Mouse (Mus musculus): ENCODE measurements around the gene Dmgdh. TPM values are rescaled to one million over a fixed set of nuclear protein-coding genes. Genes with fewer than 3 reads are reported as not detected.
A peak's percentile ranks its signal among the peaks of the same experiment; 100 is the strongest.

Gene Dmgdh
- polyA plus RNA-seq, 1 experiment from 2014 or later: 0.07 TPM

DNA sequence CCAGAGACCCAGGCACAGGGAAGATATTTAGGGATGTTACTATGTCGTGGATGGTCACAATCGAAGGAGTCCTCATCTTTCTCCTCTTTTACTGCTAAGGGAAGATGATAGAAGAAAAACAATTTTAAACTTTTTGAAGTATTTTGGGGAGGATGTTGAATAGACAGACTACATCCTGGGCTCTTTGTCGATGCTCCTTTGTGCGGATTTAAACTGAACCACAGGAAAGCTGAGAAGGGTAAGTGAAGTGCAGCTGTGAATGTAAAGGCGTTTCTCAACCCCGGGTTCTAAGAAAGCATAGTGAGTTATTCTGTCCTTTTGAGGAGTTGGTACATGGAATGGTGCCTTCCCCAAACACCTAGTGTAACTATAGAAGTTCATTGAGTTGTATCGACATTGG, 82.4 kb downstream of the Dmgdh start:
- DNase-seq (ENCODE audit: low spot score) (no peak), ATAC-seq (ENCODE audit: low read depth) (no peak)
- Histone ChIP-seq H3K27ac (replicated peaks; ENCODE audit: low read depth, low read length) (no peak overlapping the region), H3K4me2 (ENCODE audit: low read depth, low read length) (no peak overlapping the region), H3K9ac (ENCODE audit: low read depth, low read length) (no peak overlapping the region), H3K27me3 (replicated peaks; ENCODE audit: control insufficient read depth, insufficient read depth, low read length) (no peaks in the 10 kb centered on the region), H3K4me3 (ENCODE audit: low read depth, low read length) (no peak overlapping the region), H3K9me3 (ENCODE audit: control insufficient read depth, low read length) (no peaks in the 10 kb centered on the region), H3K36me3 (ENCODE audit: control insufficient read depth, insufficient read depth, low read length) (no peaks in the 10 kb centered on the region), H3K4me1 (ENCODE audit: control insufficient read depth, insufficient read depth, low read length) (no peaks in the 10 kb centered on the region)
- 91% methylated on average over 7 of the region's 7 CpGs for WGBS

DNA sequence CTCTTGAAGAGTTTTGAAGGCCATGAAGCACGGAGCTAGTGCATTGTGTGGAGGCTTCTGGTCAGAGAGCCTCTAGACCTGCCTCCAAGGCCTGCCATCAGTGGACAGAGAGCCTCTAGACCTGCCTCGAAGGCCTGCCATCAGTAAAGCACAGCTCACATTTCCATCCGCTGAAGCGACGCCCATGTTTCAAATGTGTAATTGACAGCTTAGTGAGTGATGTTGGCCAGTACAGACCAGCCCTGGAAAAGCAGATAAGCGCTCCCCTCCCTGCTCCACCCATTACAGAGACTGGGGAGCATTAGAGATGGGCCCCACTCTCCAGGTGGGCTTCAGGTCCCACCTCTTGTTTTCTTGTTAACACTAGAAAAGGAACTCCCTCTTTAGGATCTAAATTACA, 83.3 kb downstream of the Dmgdh start:
- 74% methylated on average over 6 of the region's 6 CpGs for WGBS
- no peak for DNase-seq (ENCODE audit: low spot score)

DNA sequence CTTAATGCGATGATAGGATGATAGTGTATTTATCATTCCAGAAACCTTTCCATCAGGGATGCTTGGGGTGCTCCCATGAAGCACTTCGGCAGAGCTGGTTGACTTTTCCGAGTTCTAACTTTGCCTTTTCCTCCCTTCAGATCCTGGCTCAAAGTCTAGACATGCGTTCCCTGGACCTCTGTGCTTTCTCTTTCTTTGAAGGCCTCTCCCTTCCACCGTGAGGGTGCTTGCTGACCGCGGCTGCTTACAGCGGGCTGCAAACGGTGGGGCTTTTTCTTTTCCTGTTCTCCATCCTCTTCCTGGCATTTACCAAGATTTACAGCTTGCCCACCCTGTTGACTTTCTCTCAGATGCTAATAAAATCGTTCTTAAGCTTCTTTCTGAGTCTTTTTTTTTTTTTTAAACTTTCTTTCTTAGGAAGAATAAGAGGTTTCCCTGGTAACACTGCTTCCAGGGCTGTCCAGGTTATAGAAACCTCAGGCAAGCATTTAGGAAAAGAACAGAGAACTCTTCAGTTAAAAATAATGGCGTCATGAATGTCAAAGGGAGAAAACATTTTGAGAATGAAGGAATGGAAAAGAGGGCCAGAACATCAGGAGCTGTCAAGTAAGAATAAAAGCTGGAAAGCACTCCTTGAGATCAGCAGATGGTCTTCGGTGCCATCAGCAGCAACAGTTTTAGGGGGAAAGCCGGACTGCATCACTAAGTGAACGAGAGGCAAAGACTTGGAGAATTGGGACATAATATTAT, 84.1 kb downstream of the Dmgdh start:
- no peaks in the 10 kb centered on the region for H3K9me3 ChIP-seq (ENCODE audit: control insufficient read depth, low read length)
- no peak overlapping the region for H3K4me3 ChIP-seq (ENCODE audit: low read depth, low read length)
- WGBS: 70% methylated on average over 14 of the region's 14 CpGs
- H3K4me1 ChIP-seq (ENCODE audit: control insufficient read depth, insufficient read depth, low read length): no peaks in the 10 kb centered on the region
- no peak for DNase-seq (ENCODE audit: low spot score)
- H3K27me3 ChIP-seq (replicated peaks; ENCODE audit: control insufficient read depth, insufficient read depth, low read length): no peaks in the 10 kb centered on the region
- no peak overlapping the region for H3K4me2 ChIP-seq (ENCODE audit: low read depth, low read length)
- H3K9ac ChIP-seq (ENCODE audit: low read depth, low read length): no peak overlapping the region
- H3K36me3 ChIP-seq (ENCODE audit: control insufficient read depth, insufficient read depth, low read length): no peaks in the 10 kb centered on the region
- no peak for ATAC-seq (ENCODE audit: low read depth)
- no peak overlapping the region for H3K27ac ChIP-seq (replicated peaks; ENCODE audit: low read depth, low read length)

More for the DNA sequence above, 83.3 kb downstream of the Dmgdh start:
- Histone ChIP-seq H3K27ac (replicated peaks; ENCODE audit: low read depth, low read length) (no peak overlapping the region), H3K27me3 (replicated peaks; ENCODE audit: control insufficient read depth, insufficient read depth, low read length) (no peaks in the 10 kb centered on the region), H3K9ac (ENCODE audit: low read depth, low read length) (no peak overlapping the region), H3K4me2 (ENCODE audit: low read depth, low read length) (no peak overlapping the region), H3K4me1 (ENCODE audit: control insufficient read depth, insufficient read depth, low read length) (no peaks in the 10 kb centered on the region), H3K36me3 (ENCODE audit: control insufficient read depth, insufficient read depth, low read length) (no peaks in the 10 kb centered on the region), H3K4me3 (ENCODE audit: low read depth, low read length) (no peak overlapping the region), H3K9me3 (ENCODE audit: control insufficient read depth, low read length) (no peaks in the 10 kb centered on the region)
- ATAC-seq (ENCODE audit: low read depth): no peak

DNA sequence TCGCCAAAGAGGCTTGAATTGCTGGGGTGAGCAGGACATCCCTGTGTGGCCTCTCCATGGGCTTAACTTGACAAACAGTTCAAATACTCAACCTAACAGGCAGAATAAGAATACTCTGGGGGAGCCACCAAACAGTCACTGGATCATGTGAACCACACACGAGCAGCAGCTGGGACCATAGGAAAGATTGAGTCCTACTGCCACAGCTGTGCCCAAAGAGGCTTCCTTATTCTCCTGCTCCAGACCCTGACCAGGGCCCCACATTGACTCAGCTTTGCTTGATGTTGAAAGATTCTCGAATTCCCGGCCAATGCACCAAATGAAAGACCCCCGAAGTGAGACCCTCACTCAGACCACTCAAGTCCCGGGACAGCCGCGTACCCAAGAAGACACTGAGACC, 87.6 kb downstream of the Dmgdh start:
- Histone ChIP-seq H3K4me1 (ENCODE audit: control insufficient read depth, insufficient read depth, low read length) (no peaks in the 10 kb centered on the region), H3K9ac (ENCODE audit: low read depth, low read length) (no peak overlapping the region), H3K4me3 (ENCODE audit: low read depth, low read length) (no peak overlapping the region), H3K27me3 (replicated peaks; ENCODE audit: control insufficient read depth, insufficient read depth, low read length) (no peaks in the 10 kb centered on the region), H3K9me3 (ENCODE audit: control insufficient read depth, low read length) (no peaks in the 10 kb centered on the region), H3K27ac (replicated peaks; ENCODE audit: low read depth, low read length) (no peak overlapping the region), H3K36me3 (ENCODE audit: control insufficient read depth, insufficient read depth, low read length) (no peaks in the 10 kb centered on the region), H3K4me2 (ENCODE audit: low read depth, low read length) (no peak overlapping the region)
- 95% methylated on average over 8 of the region's 8 CpGs for WGBS
- DNase-seq (ENCODE audit: low spot score): no peak
- no peak for ATAC-seq (ENCODE audit: low read depth)

DNA sequence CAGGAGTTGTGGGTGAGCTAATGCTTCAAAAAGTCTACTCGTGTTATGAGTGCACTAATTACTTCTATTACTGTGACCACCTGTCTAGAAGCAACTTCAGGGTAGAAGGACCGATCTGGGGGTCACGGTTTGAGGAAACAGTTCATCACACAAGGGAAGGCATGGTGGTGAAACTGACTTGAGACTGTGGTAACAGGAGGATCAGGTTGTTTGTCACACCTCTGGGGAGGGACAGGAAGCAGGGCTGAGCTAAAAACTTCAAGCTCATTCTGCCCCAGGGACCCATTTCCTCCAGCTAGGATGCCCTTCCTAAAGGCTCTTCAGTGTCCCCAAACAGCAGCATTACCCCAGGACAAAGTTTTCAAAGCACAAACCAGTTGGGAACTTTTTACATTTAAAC, 88.6 kb downstream of the Dmgdh start:
- Histone ChIP-seq H3K9me3 (ENCODE audit: control insufficient read depth, low read length) (no peaks in the 10 kb centered on the region), H3K9ac (ENCODE audit: low read depth, low read length) (no peak overlapping the region), H3K4me3 (ENCODE audit: low read depth, low read length) (no peak overlapping the region), H3K4me2 (ENCODE audit: low read depth, low read length) (no peak overlapping the region), H3K27ac (replicated peaks; ENCODE audit: low read depth, low read length) (no peak overlapping the region), H3K36me3 (ENCODE audit: control insufficient read depth, insufficient read depth, low read length) (no peaks in the 10 kb centered on the region), H3K27me3 (replicated peaks; ENCODE audit: control insufficient read depth, insufficient read depth, low read length) (no peaks in the 10 kb centered on the region), H3K4me1 (ENCODE audit: control insufficient read depth, insufficient read depth, low read length) (no peaks in the 10 kb centered on the region)
- 58% methylated on average over 3 of the region's 3 CpGs for WGBS
- DNase-seq (ENCODE audit: low spot score) (no peak), ATAC-seq (ENCODE audit: low read depth) (no peak)

DNA sequence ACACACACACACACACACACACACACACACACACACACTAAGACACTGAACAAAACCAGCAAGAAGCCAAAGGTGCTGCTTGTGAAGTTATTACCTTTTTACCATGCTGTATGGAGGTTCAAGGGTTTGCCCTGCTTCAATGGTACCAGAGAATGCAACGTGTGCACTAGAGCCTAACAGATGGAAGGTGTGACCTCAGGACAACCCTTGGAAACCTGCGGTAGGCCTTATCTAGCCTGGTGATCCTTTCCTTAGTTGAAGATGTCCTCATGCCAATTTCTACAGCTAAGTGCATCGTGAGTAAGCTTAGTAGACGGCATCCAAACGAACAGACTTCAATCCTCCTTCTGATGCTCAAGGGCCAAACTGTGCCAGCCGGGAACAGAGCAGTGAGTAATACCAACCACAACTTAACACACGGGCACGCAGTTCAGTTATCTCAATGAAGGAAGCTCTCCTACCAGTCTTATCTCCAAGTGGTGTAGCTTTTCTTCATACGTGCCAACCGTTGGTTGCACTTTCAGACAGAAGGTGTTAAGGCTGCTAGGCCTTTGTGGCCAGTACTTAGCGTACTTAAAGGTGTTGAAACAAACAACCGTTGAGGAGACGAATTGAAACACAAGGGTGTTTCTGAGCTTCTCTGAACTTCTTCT, 90.2 kb downstream of the Dmgdh start:
- WGBS: 87% methylated on average over 13 of the region's 13 CpGs
- Histone ChIP-seq H3K4me3 (ENCODE audit: low read depth, low read length) (no peak overlapping the region), H3K27ac (replicated peaks; ENCODE audit: low read depth, low read length) (no peak overlapping the region), H3K9me3 (ENCODE audit: control insufficient read depth, low read length) (no peaks in the 10 kb centered on the region), H3K4me2 (ENCODE audit: low read depth, low read length) (no peak overlapping the region), H3K27me3 (replicated peaks; ENCODE audit: control insufficient read depth, insufficient read depth, low read length) (no peaks in the 10 kb centered on the region), H3K4me1 (ENCODE audit: control insufficient read depth, insufficient read depth, low read length) (no peaks in the 10 kb centered on the region), H3K9ac (ENCODE audit: low read depth, low read length) (no peak overlapping the region), H3K36me3 (ENCODE audit: control insufficient read depth, insufficient read depth, low read length) (no peaks in the 10 kb centered on the region)
- DNase-seq (ENCODE audit: low spot score) (no peak), ATAC-seq (ENCODE audit: low read depth) (no peak)

DNA sequence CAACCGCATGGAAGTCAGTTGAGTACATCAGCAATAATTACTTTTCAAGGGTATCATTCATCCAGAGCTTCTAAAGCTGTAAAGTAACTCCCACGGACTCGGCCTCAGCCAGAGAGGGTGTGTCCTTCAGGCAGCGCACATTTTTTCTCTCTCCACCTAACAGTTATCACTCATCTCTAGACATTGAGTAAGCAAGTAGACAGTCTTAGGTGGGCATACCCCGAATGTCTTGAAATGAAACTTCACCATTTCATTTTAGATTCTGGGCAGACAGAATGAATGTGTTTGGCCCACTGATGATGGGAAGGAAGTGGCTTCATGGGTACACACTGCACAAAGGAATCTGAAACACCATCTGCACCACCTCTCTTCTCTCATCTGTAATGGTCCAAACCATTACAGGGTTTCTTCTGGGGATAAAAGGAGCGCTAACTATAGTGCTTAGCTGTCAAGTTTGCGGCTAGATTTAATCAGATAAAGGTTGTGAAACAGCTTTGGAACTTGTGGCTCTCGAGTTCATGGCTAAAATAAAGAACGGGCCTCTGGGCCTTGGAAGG, 96.9 kb downstream of the Dmgdh start:
- Histone ChIP-seq H3K4me3 (ENCODE audit: low read depth, low read length) (peak overlapping the region; percentile 67), H3K27ac (replicated peaks; ENCODE audit: low read depth, low read length) (peak overlapping the region; percentile 86), H3K9me3 (ENCODE audit: control insufficient read depth, low read length) (no peaks in the 10 kb centered on the region), H3K36me3 (ENCODE audit: control insufficient read depth, insufficient read depth, low read length) (no peaks in the 10 kb centered on the region), H3K9ac (ENCODE audit: low read depth, low read length) (peak overlapping the region; percentile 82), H3K27me3 (replicated peaks; ENCODE audit: control insufficient read depth, insufficient read depth, low read length) (no peaks in the 10 kb centered on the region), H3K4me2 (ENCODE audit: low read depth, low read length) (peak overlapping the region; percentile 87), H3K4me1 (ENCODE audit: control insufficient read depth, insufficient read depth, low read length) (no peaks in the 10 kb centered on the region)
- DNase-seq (ENCODE audit: low spot score) (peak; percentile 13), ATAC-seq (ENCODE audit: low read depth) (peak; percentile 42)
- 30% methylated on average over 9 of the region's 9 CpGs for WGBS

DNA sequence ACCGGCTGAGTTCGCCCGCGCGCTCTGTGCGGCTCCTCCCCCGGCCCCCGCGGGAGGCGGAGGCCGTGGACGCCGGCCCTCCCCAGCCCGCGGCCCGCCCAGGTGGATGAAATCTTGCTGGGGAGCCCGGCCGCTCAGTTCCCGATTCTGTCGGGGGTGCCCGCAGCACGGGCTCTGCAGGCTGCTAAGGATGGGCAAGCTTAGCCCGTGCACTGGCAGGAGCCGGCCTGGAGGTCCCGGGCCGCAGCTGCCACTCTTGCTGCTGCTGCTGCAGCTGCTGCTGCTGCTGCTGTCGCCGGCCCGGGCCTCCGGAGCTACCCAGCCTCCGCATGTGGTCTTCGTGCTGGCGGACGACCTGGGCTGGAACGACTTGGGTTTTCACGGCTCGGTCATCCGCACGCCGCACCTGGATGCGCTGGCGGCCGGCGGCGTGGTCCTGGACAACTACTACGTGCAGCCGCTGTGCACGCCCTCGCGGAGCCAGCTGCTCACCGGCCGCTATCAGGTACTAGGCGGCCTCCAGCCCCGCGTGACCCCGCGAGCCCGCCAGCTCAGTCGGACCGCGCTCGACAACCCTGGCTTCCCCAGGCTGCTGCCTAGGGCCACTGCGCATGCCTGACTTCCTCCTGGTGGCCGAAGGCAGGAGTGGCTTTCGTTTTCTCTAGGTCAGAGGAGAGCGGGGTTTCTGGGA, 97.5 kb downstream of the Dmgdh start, which contains the start of gene Arsb:
TSS of gene Arsb (plus strand) at position 43 of the 691 bp plus-strand sequence.
- peak within 1 kb of the TSS; percentile 82 for H3K9ac ChIP-seq (ENCODE audit: low read depth, low read length)
- H3K27me3 ChIP-seq (replicated peaks; ENCODE audit: control insufficient read depth, insufficient read depth, low read length): no peaks in the 10 kb centered on the region
- WGBS: under 1% methylated on average over 38 of the region's 66 CpGs
- peak within 1 kb of the TSS; percentile 87 for H3K4me2 ChIP-seq (ENCODE audit: low read depth, low read length)
- no peaks in the 10 kb centered on the region for H3K36me3 ChIP-seq (ENCODE audit: control insufficient read depth, insufficient read depth, low read length)
- peak; percentile 94 for ATAC-seq (ENCODE audit: low read depth)
- DNase-seq (ENCODE audit: low spot score): peak; percentile 87
- no peaks in the 10 kb centered on the region for H3K4me1 ChIP-seq (ENCODE audit: control insufficient read depth, insufficient read depth, low read length)
- H3K4me3 ChIP-seq (ENCODE audit: low read depth, low read length): peak within 1 kb of the TSS; percentile 67
- peak within 1 kb of the TSS; percentile 86 for H3K27ac ChIP-seq (replicated peaks; ENCODE audit: low read depth, low read length)
- no peaks in the 10 kb centered on the region for H3K9me3 ChIP-seq (ENCODE audit: control insufficient read depth, low read length)
